Mouse (Mus musculus) CH12.LX (cell line): Measurements from ENCODE around the gene Apoa2. TPM values are rescaled to one million over a fixed set of nuclear protein-coding genes. Genes with fewer than 3 reads are reported as not detected.

Source experiments
- DNase-seq: peaks from one replicate; pipeline ENCODE4 v3.0.0-alpha.2; 2013; ENCODE audit errors: extremely low read depth
- H3K27ac ChIP-seq: 2 replicates; pipeline ENCODE4 v1.5.1; 2012; ENCODE audit warnings: low read depth, mild to moderate bottlenecking, control low read depth, moderate library complexity; ENCODE audit not compliant: insufficient read depth
- H3K27me3 ChIP-seq: replicated peaks from 2 replicates; pipeline ENCODE3; 2012; ENCODE audit warnings: inconsistent platforms
- H3K36me3 ChIP-seq, 2 experiments: replicated peaks in 1 of 2; 2 replicates each; pipeline versions ENCODE3 to v1.6.1; 2012; ENCODE audit warnings: inconsistent platforms in 1 of 2, low read length in 1 of 2, mild to moderate bottlenecking in 1 of 2, mixed read lengths in 1 of 2, moderate library complexity in 1 of 2; ENCODE audit not compliant: control insufficient read depth in 1 of 2, insufficient read depth in 1 of 2
- H3K4me1 ChIP-seq, 2 experiments: 2 replicates each; pipeline ENCODE4 v1.6.1; 2012; ENCODE audit warnings: inconsistent platforms in 1 of 2, moderate library complexity in 1 of 2; ENCODE audit not compliant: insufficient read depth in 2 of 2, control insufficient read depth in 1 of 2
- H3K4me2 ChIP-seq: 2 replicates; pipeline ENCODE4 v1.6.1; 2012; ENCODE audit warnings: low read depth, mild to moderate bottlenecking, control low read depth; ENCODE audit not compliant: poor library complexity, insufficient read depth, severe bottlenecking
- H3K4me3 ChIP-seq, 3 experiments: fragments of 150-350 bp in 1 of 3; sonication (generic) in 1 of 3; replicated peaks in 1 of 3; 2 replicates each; pipeline versions ENCODE3 to v1.5.1; 2011 to 2012; ENCODE audit warnings: low read depth in 2 of 3, low read length in 2 of 3, mild to moderate bottlenecking in 2 of 3, moderate library complexity in 2 of 3, control low read depth in 1 of 3, improper control_type of control experiment in 1 of 3, inconsistent platforms in 1 of 3, mixed read lengths in 1 of 3; ENCODE audit not compliant: poor library complexity in 1 of 3
- H3K79me2 ChIP-seq: replicated peaks from 2 replicates; pipeline ENCODE4 v1.6.1; 2012; ENCODE audit warnings: mild to moderate bottlenecking, moderate library complexity; ENCODE audit not compliant: control insufficient read depth, poor library complexity, insufficient read depth, severe bottlenecking; ENCODE audit errors: extremely low read depth
- H3K9ac ChIP-seq: 2 replicates; pipeline ENCODE4 v1.6.1; 2012; ENCODE audit warnings: low read depth, mild to moderate bottlenecking, control low read depth, moderate library complexity; ENCODE audit not compliant: insufficient read depth
- H3K9me3 ChIP-seq: replicated peaks from 2 replicates; pipeline ENCODE3; 2012; ENCODE audit warnings: low read length, inconsistent platforms, mixed read lengths
- BHLHE40 ChIP-seq: IDR thresholded peaks from 2 replicates; pipeline ENCODE4 v1.6.1; 2011; ENCODE audit warnings: mild to moderate bottlenecking, low read depth, low read length, improper control_type of control experiment
- CHD1 ChIP-seq: IDR thresholded peaks from 2 replicates; pipeline ENCODE4 v1.6.1; 2012; ENCODE audit warnings: low read depth, low read length, improper control_type of control experiment, inconsistent platforms
- CHD2 ChIP-seq: IDR thresholded peaks from 2 replicates; pipeline ENCODE4 v1.6.1; 2011; ENCODE audit warnings: low read length, improper control_type of control experiment
- E2F4 ChIP-seq: IDR thresholded peaks from 2 replicates; pipeline ENCODE4 v1.6.1; 2011; ENCODE audit warnings: low read depth, low read length, improper control_type of control experiment; ENCODE audit not compliant: insufficient replicate concordance
- ELF1 ChIP-seq: IDR thresholded peaks from 2 replicates; pipeline ENCODE4 v1.6.1; 2014; ENCODE audit warnings: low read depth, mild to moderate bottlenecking, inconsistent platforms, low read length, improper control_type of control experiment
- EP300 ChIP-seq: IDR thresholded peaks from 2 replicates; pipeline ENCODE4 v1.6.1; 2011; ENCODE audit warnings: low read length, improper control_type of control experiment
- ETS1 ChIP-seq: conservative IDR thresholded peaks from 2 replicates; pipeline ENCODE4 v1.6.1; 2012; ENCODE audit warnings: low read depth, mild to moderate bottlenecking, inconsistent platforms, low read length, improper control_type of control experiment, moderate library complexity
- GABPA ChIP-seq: IDR thresholded peaks from 2 replicates; pipeline ENCODE4 v1.6.1; 2012; ENCODE audit warnings: low read depth, low read length, improper control_type of control experiment, inconsistent platforms; ENCODE audit not compliant: insufficient replicate concordance
- HCFC1 ChIP-seq: IDR thresholded peaks from 2 replicates; pipeline ENCODE4 v1.6.1; 2012; ENCODE audit warnings: low read depth, mild to moderate bottlenecking, inconsistent platforms, low read length, improper control_type of control experiment
- IRF4 ChIP-seq: IDR thresholded peaks from 2 replicates; pipeline ENCODE4 v1.6.1; 2014; ENCODE audit warnings: low read depth, mild to moderate bottlenecking, inconsistent platforms, low read length, improper control_type of control experiment
- JUN ChIP-seq: IDR thresholded peaks from 2 replicates; pipeline ENCODE4 v1.6.1; 2011; ENCODE audit warnings: low read depth, mild to moderate bottlenecking, low read length, improper control_type of control experiment, moderate library complexity; ENCODE audit not compliant: insufficient read depth
- JUND ChIP-seq: conservative IDR thresholded peaks from 2 replicates; pipeline ENCODE4 v1.6.1; 2011; ENCODE audit warnings: low read depth, low read length, improper control_type of control experiment
- MAFK ChIP-seq: IDR thresholded peaks from 2 replicates; pipeline ENCODE4 v1.6.1; 2011; ENCODE audit warnings: low read length, improper control_type of control experiment; ENCODE audit not compliant: insufficient replicate concordance
- MAX ChIP-seq: IDR thresholded peaks from 2 replicates; pipeline ENCODE4 v1.6.1; 2011; ENCODE audit warnings: low read length, improper control_type of control experiment
- MXI1 ChIP-seq: IDR thresholded peaks from 2 replicates; pipeline ENCODE4 v1.6.1; 2011; ENCODE audit warnings: mild to moderate bottlenecking, low read depth, low read length, improper control_type of control experiment
- MYC ChIP-seq: IDR thresholded peaks from 2 replicates; pipeline ENCODE4 v1.6.1; 2011; ENCODE audit warnings: low read depth, mild to moderate bottlenecking, improper control_type of control experiment, low read length
- NRF1 ChIP-seq: IDR thresholded peaks from 2 replicates; pipeline ENCODE4 v1.6.1; 2014; ENCODE audit warnings: low read depth, mild to moderate bottlenecking, inconsistent platforms, low read length, improper control_type of control experiment, moderate library complexity
- POLR2A ChIP-seq: IDR thresholded peaks from 2 replicates; pipeline ENCODE4 v1.6.1; 2011; ENCODE audit warnings: low read depth, mild to moderate bottlenecking, improper control_type of control experiment, low read length
- RCOR1 ChIP-seq: conservative IDR thresholded peaks from 2 replicates; pipeline ENCODE4 v1.6.1; 2012; ENCODE audit warnings: low read depth, mild to moderate bottlenecking, inconsistent platforms, low read length, improper control_type of control experiment
- SMC3 ChIP-seq: IDR thresholded peaks from 2 replicates; pipeline ENCODE4 v1.6.1; 2011; ENCODE audit warnings: low read depth, low read length, improper control_type of control experiment
- TCF12 ChIP-seq: IDR thresholded peaks from 2 replicates; pipeline ENCODE4 v1.6.1; 2014; ENCODE audit warnings: low read depth, mild to moderate bottlenecking, inconsistent platforms, low read length, improper control_type of control experiment
- UBTF ChIP-seq: IDR thresholded peaks from 2 replicates; pipeline ENCODE4 v1.6.1; 2012; ENCODE audit warnings: low read depth, mild to moderate bottlenecking, inconsistent platforms, low read length, improper control_type of control experiment, moderate library complexity
- USF2 ChIP-seq: conservative IDR thresholded peaks from 2 replicates; pipeline ENCODE4 v1.6.1; 2011; ENCODE audit warnings: low read depth, low read length, improper control_type of control experiment
- ZKSCAN1 ChIP-seq: IDR thresholded peaks from 2 replicates; pipeline ENCODE4 v1.6.1; 2012; ENCODE audit warnings: low read depth, inconsistent platforms, low read length, improper control_type of control experiment, borderline replicate concordance
- ZMIZ1 ChIP-seq: IDR thresholded peaks from 2 replicates; pipeline ENCODE4 v1.6.1; 2012; ENCODE audit warnings: low read depth, mild to moderate bottlenecking, inconsistent platforms, low read length, improper control_type of control experiment
- dilution Hi-C: fragments of 300-500 bp; cut with MboI; formaldehyde crosslinking; loops from 2 replicates; pipeline ENCODE4 v1.14.3; 2020; ENCODE audit warnings: low sequenced_read_pairs; ENCODE audit not compliant: extremely low pct_unique_long_range_greater_than_20kb, extremely low pct_ligation_motif_present
- in situ Hi-C: fragments of 300-500 bp; cut with MboI; formaldehyde crosslinking; loops from 3 replicates; pipeline ENCODE4 v1.14.3; 2019; ENCODE audit warnings: low sequenced_read_pairs, low pct_ligation_motif_present, low pct_unique_long_range_greater_than_20kb, mixed read lengths
- polyA plus RNA-seq: library from polyadenylated mRNA; unstranded; fragments of >175 nt; gene quantifications from 2 replicates; pipeline ENCODE4 v1.2.1, GENCODE M21; 2012; ENCODE audit warnings: low read depth; ENCODE audit not compliant: insufficient read length
- total RNA-seq, 2 experiments: library from RNA; depleted of rRNA; stranded (reverse); fragments of 300-350 nt in 1 of 2; fragments of >200 nt in 1 of 2; gene quantifications; 2 replicates each; pipeline ENCODE4 v1.2.3; 2012 to 2014

Apoa2 gene
- total and polyA plus RNA-seq, 3 experiments = 3.0 to 5.3 (median 3.1) TPM

- TF ChIP-seq UBTF = no peak
- TF ChIP-seq TCF12 = no peak
- TF ChIP-seq POLR2A = no peak
- TF ChIP-seq CHD2 = no peak
- no peak for TF ChIP-seq ETS1
- 0 out of 2 replicates have a peak, but pooled peaks have one; percentile 5 for TF ChIP-seq BHLHE40
- no peak for TF ChIP-seq JUN
- no peak for TF ChIP-seq ZMIZ1
- TF ChIP-seq ELF1 = no peak
- TF ChIP-seq IRF4 = no peak
- TF ChIP-seq GABPA = no peak
- no peak for TF ChIP-seq HCFC1
- TF ChIP-seq MYC = no peak
- no peak for TF ChIP-seq CHD1
- no peak for TF ChIP-seq E2F4
- no peak for TF ChIP-seq RCOR1
- no peak for TF ChIP-seq MAX
Observed at GRCm38 (mm10) chr1:171256937-171257548, 32.2 kb downstream of the Apoa2 start (continued).

- no peak overlapping the region for H3K27ac ChIP-seq
- H3K9me3 ChIP-seq = peaks cover 3% of the 10 kb centered on the region
- TF ChIP-seq MAFK (peak; percentile 80), NRF1 (no peak)
- no peaks in the 10 kb centered on the region for H3K79me2 ChIP-seq
- 0 out of 4 replicates have a peak, but pooled peaks cover 0 to 5% of the 10 kb centered on the region in 2 experiments for H3K4me1 ChIP-seq
- no peaks in the 10 kb centered on the region for H3K36me3 ChIP-seq
- peaks cover 55% of the 10 kb centered on the region for H3K27me3 ChIP-seq
- no peak overlapping the region for H3K9ac ChIP-seq
- H3K4me3 ChIP-seq = no peak overlapping the region
- in situ Hi-C loops (no loop called here), dilution Hi-C loops (no loop called here)
- no peak for DNase-seq
- no peak overlapping the region for H3K4me2 ChIP-seq
Observed at GRCm38 (mm10) chr1:171257781-171258180, 32.9 kb downstream of the Apoa2 start.

GRCm38 (mm10) chr1:171258921-171259320 is 34.1 kb downstream of the Apoa2 start:
- no peak overlapping the region for H3K4me2 ChIP-seq
- H3K36me3 ChIP-seq = no peaks in the 10 kb centered on the region
- no peak for TF ChIP-seq ZKSCAN1
- TF ChIP-seq ELF1 = no peak
- no peak for TF ChIP-seq SMC3
- no peak for TF ChIP-seq HCFC1
- TF ChIP-seq CHD1 = no peak
- no peak for TF ChIP-seq USF2
- no peak for TF ChIP-seq JUND
- TF ChIP-seq CHD2 = no peak
- TF ChIP-seq MXI1 = no peak
- no peak for TF ChIP-seq EP300
- TF ChIP-seq ZMIZ1 = no peak
- no peak overlapping the region for H3K27ac ChIP-seq
- H3K9ac ChIP-seq = no peak overlapping the region
- dilution Hi-C loops = no loop called here
- H3K27me3 ChIP-seq = peaks cover 49% of the 10 kb centered on the region
- no peak for DNase-seq
- H3K4me3 ChIP-seq = no peak overlapping the region
- H3K9me3 ChIP-seq = peaks cover 3% of the 10 kb centered on the region
- no peaks in the 10 kb centered on the region for H3K79me2 ChIP-seq
- in situ Hi-C loops = no loop called here
- H3K4me1 ChIP-seq = 0 out of 4 replicates have a peak, but pooled peaks cover 0 to 5% of the 10 kb centered on the region in 2 experiments
